Mouse (Mus musculus) Patski (cell line): Measurements from ENCODE around the gene Trim60. TPM values are rescaled to one million over a fixed set of nuclear protein-coding genes. Genes with fewer than 3 reads are reported as not detected.
"Not testable (repeated sequence)": the region's sequence is repeated elsewhere in the genome, so short reads cannot be mapped to it uniquely, and the experiment has no call there.

ENCODE experiments used
- ATAC-seq: fragments of 100-300 bp; one replicate; pipeline ENCODE4 v1.8.0; 2021
- CTCF ChIA-PET: fragments of 350-600 bp; sonication (Branson Sonifier 250); formaldehyde crosslinking; loops from one replicate; lab custom pipeline; 2022; ENCODE audit warnings: inconsistent platforms; lab: Charles Lee
- POLR2A ChIA-PET: fragments of 350-600 bp; sonication (Branson Sonifier 250); formaldehyde crosslinking; loops from one replicate; lab custom pipeline; 2022; ENCODE audit warnings: antibody characterized with exemption, inconsistent platforms; lab: Charles Lee
- DNase-seq: peaks from one replicate; pipeline ENCODE4 v3.0.0-alpha.2; 2011; ENCODE audit warnings: low read depth, low spot score
- H3K27me3 ChIP-seq: fragments of 371-371 bp; one replicate; pipeline ENCODE4 v1.5.1; 2021
- CTCF ChIP-seq: fragments of 100-300 bp; IDR thresholded peaks from one replicate; pipeline ENCODE4 v1.5.1; 2021
- in situ Hi-C: fragments of 300-500 bp; cut with MboI; formaldehyde crosslinking; loops from 3 replicates; pipeline ENCODE4 v1.11.1; 2018; ENCODE audit warnings: low pct_unique_long_range_greater_than_20kb, mixed read lengths
- polyA plus RNA-seq: library from polyadenylated mRNA; unstranded; gene quantifications from one replicate; pipeline ENCODE4 v1.2.3, GENCODE M21; 2021

Trim60 gene
- polyA plus RNA-seq, 1 experiment from 2014 or later: 0.35 TPM

GRCm38 (mm10) chr8:65046565-65046964 lies 28.2 kb upstream of the Trim60 start:
- no peak for TF ChIP-seq CTCF
- in situ Hi-C loops: no loop called here
- no peaks in the 10 kb centered on the region for H3K27me3 ChIP-seq
- ChIA-PET CTCF (interaction anchor here (1.1 kb wide), 1 partner anchor 24 kb away, joined by 3 read pairs; no protein-coding TSS in a partner anchor), POLR2A (no interaction called here)
- no peak for DNase-seq
- no peak for ATAC-seq

- no peak for TF ChIP-seq CTCF
- POLR2A ChIA-PET: no interaction called here
- DNase-seq (no peak), ATAC-seq (peak; percentile 67)
- in situ Hi-C loops: no loop called here
- H3K27me3 ChIP-seq: no peaks in the 10 kb centered on the region
- CTCF ChIA-PET: interaction anchor here (0.9 kb wide), 1 partner anchor 310 kb away, joined by 3 read pairs; no protein-coding TSS in a partner anchor
Measured at GRCm38 (mm10) chr8:65037117-65037533, 18.7 kb upstream of the Trim60 start, which contains the start of gene Apela. TSS of gene Apela (minus strand) at chr8:65037336.

GRCm38 (mm10) chr8:65034136-65034535 lies 15.8 kb upstream of the Trim60 start:
- no peaks in the 10 kb centered on the region for H3K27me3 ChIP-seq
- in situ Hi-C loops: no loop called here
- no peak for TF ChIP-seq CTCF
- ChIA-PET POLR2A (no interaction called here), CTCF (interaction anchor here (1.6 kb wide), 1 partner anchor 49 kb away, joined by 3 read pairs; no protein-coding TSS in a partner anchor)
- DNase-seq (no peak), ATAC-seq (no peak)

- in situ Hi-C loops: no loop called here
- POLR2A ChIA-PET: no interaction called here
- DNase-seq (no peak), ATAC-seq (no peak)
- no peak for TF ChIP-seq CTCF
- CTCF ChIA-PET: no interaction called here
- no peaks in the 10 kb centered on the region for H3K27me3 ChIP-seq
Measured at GRCm38 (mm10) chr8:65033056-65033455, 14.7 kb upstream of the Trim60 start.

- ChIA-PET CTCF (no interaction called here), POLR2A (no interaction called here)
- ATAC-seq (no peak), DNase-seq (no peak)
- in situ Hi-C loops: no loop called here
- no peak for TF ChIP-seq CTCF
- no peaks in the 10 kb centered on the region for H3K27me3 ChIP-seq
Measured at GRCm38 (mm10) chr8:65032107-65032506, 13.7 kb upstream of the Trim60 start.

GRCm38 (mm10) chr8:65030735-65031485 lies 12.5 kb upstream of the Trim60 start:
- no peak for DNase-seq
- in situ Hi-C loops: no loop called here
- POLR2A ChIA-PET: no interaction called here
- no peak for TF ChIP-seq CTCF
- no peak for ATAC-seq
- CTCF ChIA-PET: no interaction called here
- no peaks in the 10 kb centered on the region for H3K27me3 ChIP-seq

- no peaks in the 10 kb centered on the region for H3K27me3 ChIP-seq
- POLR2A ChIA-PET: no interaction called here
- no peak for TF ChIP-seq CTCF
- CTCF ChIA-PET: interaction anchor here (1.2 to 1.4 kb wide), 2 partner anchors 48 to 72 kb away, joined by 3 read pairs; no protein-coding TSS in a partner anchor
- in situ Hi-C loops: loop anchor here (5.0 kb wide), 1 partner anchor 78 kb away; no protein-coding TSS in a partner anchor
- DNase-seq (peak; percentile 55), ATAC-seq (peak; percentile 90)
Measured at GRCm38 (mm10) chr8:65029776-65030175, 11.4 kb upstream of the Trim60 start.

- H3K27me3 ChIP-seq: no peaks in the 10 kb centered on the region
- ChIA-PET CTCF (interaction anchor here (1.2 to 1.4 kb wide), 2 partner anchors 49 to 73 kb away, joined by 3 read pairs; no protein-coding TSS in a partner anchor), POLR2A (interaction anchor here (1.2 kb wide), 1 partner anchor 80 kb away, joined by 3 read pairs; no protein-coding TSS in a partner anchor)
- peak; percentile 78 for DNase-seq
- in situ Hi-C loops: loop anchor here (5.0 kb wide), 1 partner anchor 78 kb away; no protein-coding TSS in a partner anchor
- peak; percentile 70 for TF ChIP-seq CTCF
- ATAC-seq: peak; percentile 75
Measured at GRCm38 (mm10) chr8:65028959-65029686, 10.7 kb upstream of the Trim60 start.

- no peaks in the 10 kb centered on the region for H3K27me3 ChIP-seq
- ChIA-PET POLR2A (interaction anchor here (0.7 kb wide), 1 partner anchor 16 kb away, joined by 3 read pairs; no protein-coding TSS in a partner anchor), CTCF (interaction anchor here (0.6 to 2.1 kb wide), 10 partner anchors 14 to 118 kb away, joined by 3 to 12 read pairs (median 4); no protein-coding TSS in a partner anchor)
- DNase-seq: peak; percentile 17
- in situ Hi-C loops: no loop called here
- ATAC-seq: peak; percentile 89
- TF ChIP-seq CTCF: peak; percentile 83
Measured at GRCm38 (mm10) chr8:65022485-65022884, 4.1 kb upstream of the Trim60 start.

- DNase-seq, CTCF ChIA-PET, H3K27me3 ChIP-seq, POLR2A ChIA-PET, in situ Hi-C loops, ATAC-seq: not testable (repeated sequence)
Measured at GRCm38 (mm10) chr8:65007616-65008015, 10.8 kb downstream of the Trim60 start.
